Mouse (Mus musculus): ENCODE results near the gene Spats1.

Spats1 gene

GRCm38 (mm10) chr17:45490532-45491154 is 15.4 kb upstream of the Spats1 start:
- 48% methylated on average over 13 of the region's 13 CpGs for WGBS

- 60% methylated on average over 6 of the region's 6 CpGs for WGBS
Measured at GRCm38 (mm10) chr17:45489736-45490135, 14.5 kb upstream of the Spats1 start.

- WGBS, result 84% methylated on average over 23 of the region's 23 CpGs
Measured at GRCm38 (mm10) chr17:45488321-45489254, 13.4 kb upstream of the Spats1 start.

- 32% methylated on average over 5 of the region's 5 CpGs for WGBS
Measured at GRCm38 (mm10) chr17:45487216-45487615, 12.0 kb upstream of the Spats1 start.

GRCm38 (mm10) chr17:45485581-45485980 is 10.4 kb upstream of the Spats1 start:
- WGBS, result 68% methylated on average over 7 of the region's 7 CpGs

GRCm38 (mm10) chr17:45480429-45480828 is 5.2 kb upstream of the Spats1 start:
- WGBS, result 27% methylated on average over 2 of the region's 2 CpGs

- WGBS, result 16% methylated on average over 12 of the region's 12 CpGs
Measured at GRCm38 (mm10) chr17:45478234-45478825, 3.1 kb upstream of the Spats1 start.

GRCm38 (mm10) chr17:45474146-45474545 is 1.1 kb downstream of the Spats1 start:
- 60% methylated on average over 8 of the region's 8 CpGs for WGBS

- 83% methylated on average over 6 of the region's 6 CpGs for WGBS
Measured at GRCm38 (mm10) chr17:45473667-45474066, 1.5 kb downstream of the Spats1 start.

GRCm38 (mm10) chr17:45470726-45471125 is 4.5 kb downstream of the Spats1 start:
- WGBS, result 40% methylated on average over 7 of the region's 7 CpGs

- WGBS, result 82% methylated on average over 5 of the region's 5 CpGs
Measured at GRCm38 (mm10) chr17:45468302-45468701, 6.9 kb downstream of the Spats1 start.

GRCm38 (mm10) chr17:45466701-45467100 is 8.5 kb downstream of the Spats1 start:
- 66% methylated on average over 2 of the region's 2 CpGs for WGBS

GRCm38 (mm10) chr17:45464255-45464654 is 11.0 kb downstream of the Spats1 start:
- WGBS, result 90% methylated on average over 9 of the region's 9 CpGs

- WGBS, result 97% methylated on average over 4 of the region's 4 CpGs
Measured at GRCm38 (mm10) chr17:45462506-45462905, 12.7 kb downstream of the Spats1 start.

- 93% methylated on average over 8 of the region's 8 CpGs for WGBS
Measured at GRCm38 (mm10) chr17:45459062-45459461, 16.2 kb downstream of the Spats1 start.

- WGBS, result 91% methylated on average over 4 of the region's 4 CpGs
Measured at GRCm38 (mm10) chr17:45458516-45458915, 16.7 kb downstream of the Spats1 start.

- WGBS, result 91% methylated on average over 5 of the region's 5 CpGs
Measured at GRCm38 (mm10) chr17:45457487-45457886, 17.7 kb downstream of the Spats1 start.

GRCm38 (mm10) chr17:45456260-45457152 is 18.7 kb downstream of the Spats1 start:
- 22% methylated on average over 13 of the region's 13 CpGs for WGBS

- WGBS, result 67% methylated on average over 9 of the region's 9 CpGs
Measured at GRCm38 (mm10) chr17:45455783-45456182, 19.4 kb downstream of the Spats1 start.

- WGBS, result 98% methylated on average over 2 of the region's 2 CpGs
Measured at GRCm38 (mm10) chr17:45454794-45455193, 20.4 kb downstream of the Spats1 start.

- 98% methylated on average over 1 of the region's 1 CpGs for WGBS
Measured at GRCm38 (mm10) chr17:45452271-45452670, 22.9 kb downstream of the Spats1 start.

Data from cerebral cortex, adult 2 months (tissue).